Mouse (Mus musculus) ES-E14 (cell line): ENCODE measurements around the gene Unk. TPM values are rescaled to one million over a fixed set of nuclear protein-coding genes. Genes with fewer than 3 reads are reported as not detected.
"Not testable (repeated sequence)": the region's sequence is repeated elsewhere in the genome, so short reads cannot be mapped to it uniquely, and the experiment has no call there.

Source experiments
- DNase-seq: peaks from one replicate; pipeline ENCODE4 v3.0.0-alpha.2; 2013; ENCODE audit warnings: low read depth, low spot score
- H3K27ac ChIP-seq: 2 replicates; pipeline ENCODE4 v1.5.1; 2012; ENCODE audit warnings: low read depth, mild to moderate bottlenecking, low read length, moderate library complexity, mixed read lengths; ENCODE audit not compliant: poor library complexity, insufficient read depth, severe bottlenecking
- H3K36me3 ChIP-seq: 2 replicates; pipeline ENCODE4 v1.6.1; 2012; ENCODE audit warnings: mild to moderate bottlenecking, low read length, moderate library complexity, mixed read lengths; ENCODE audit not compliant: control insufficient read depth, poor library complexity, insufficient read depth, severe bottlenecking
- H3K4me1 ChIP-seq, 2 experiments: fragments of 150-350 bp in 1 of 2; sonication (generic) in 1 of 2; 2 replicates each; pipeline ENCODE4 v1.6.1; 2012; ENCODE audit warnings: low read length in 2 of 2, mild to moderate bottlenecking in 1 of 2, mixed read lengths in 1 of 2; ENCODE audit not compliant: control insufficient read depth in 2 of 2, insufficient read depth in 2 of 2, poor library complexity in 1 of 2
- H3K4me3 ChIP-seq, 2 experiments: fragments of 150-350 bp in 1 of 2; sonication (generic) in 1 of 2; 2 replicates each; pipeline ENCODE4 v1.5.1; 2012; ENCODE audit warnings: low read length in 2 of 2, low read depth in 1 of 2, mild to moderate bottlenecking in 1 of 2, mixed read lengths in 1 of 2; ENCODE audit not compliant: insufficient read depth in 1 of 2, poor library complexity in 1 of 2, severe bottlenecking in 1 of 2
- H3K9ac ChIP-seq: 2 replicates; pipeline ENCODE4 v1.6.1; 2012; ENCODE audit warnings: low read depth, mild to moderate bottlenecking, low read length, mixed read lengths; ENCODE audit not compliant: poor library complexity, insufficient read depth, severe bottlenecking
- H3K9me3 ChIP-seq: fragments of 150-350 bp; sonication (generic); 2 replicates; pipeline ENCODE4 v1.6.1; 2012; ENCODE audit warnings: low read depth, mild to moderate bottlenecking, low read length; ENCODE audit not compliant: control insufficient read depth, insufficient read depth
- CHD2 ChIP-seq: IDR thresholded peaks from 2 replicates; pipeline ENCODE4 v1.6.1; 2014; ENCODE audit warnings: mild to moderate bottlenecking, low read depth, low read length, inconsistent platforms
- HCFC1 ChIP-seq: IDR thresholded peaks from 2 replicates; pipeline ENCODE4 v1.6.1; 2012; ENCODE audit warnings: low read length, inconsistent platforms, borderline replicate concordance; ENCODE audit not compliant: insufficient read depth
- MAFK ChIP-seq: IDR thresholded peaks from 2 replicates; pipeline ENCODE4 v1.6.1; 2014; ENCODE audit warnings: mild to moderate bottlenecking, low read depth, low read length, inconsistent platforms; ENCODE audit not compliant: insufficient read depth
- ZC3H11A ChIP-seq: IDR thresholded peaks from 2 replicates; pipeline ENCODE4 v1.6.1; 2012; ENCODE audit warnings: low read depth, mild to moderate bottlenecking, inconsistent platforms, low read length, borderline replicate concordance
- ZNF384 ChIP-seq: IDR thresholded peaks from 2 replicates; pipeline ENCODE4 v1.6.1; 2012; ENCODE audit warnings: low read depth, low read length, inconsistent platforms
- in situ Hi-C, 2 experiments: fragments of 600-800 bp; cut with MboI; formaldehyde crosslinking; loops; one replicate each; pipeline ENCODE4 v1.15.1; 2025; ENCODE audit warnings: low sequenced_read_pairs in 2 of 2, inconsistent platforms in 1 of 2; ENCODE audit not compliant: unreplicated experiment in 2 of 2
- total RNA-seq: library from RNA; depleted of rRNA; stranded (reverse); fragments of 300-350 nt; gene quantifications from 2 replicates; pipeline ENCODE4 v1.2.3, GENCODE M21; 2012

Gene Unk
- total RNA-seq, 1 experiment, result 32.5 TPM

GRCm38 (mm10) chr11:116011529-116012261, 18.4 kb upstream of the Unk start:
- Histone ChIP-seq H3K4me3 (peak overlapping the region; percentile 78 to 96), H3K4me1 (peaks cover 2 to 17% of the 10 kb centered on the region in 2 experiments; a peak in 2 of 4 replicates), H3K36me3 (peaks cover 35% of the 10 kb centered on the region), H3K27ac (no peak overlapping the region), H3K9me3 (no peaks in the 10 kb centered on the region), H3K9ac (peak overlapping the region; percentile 92)
- no peak for TF ChIP-seq ZNF384
- TF ChIP-seq HCFC1, result no peak
- TF ChIP-seq CHD2, result no peak
- TF ChIP-seq ZC3H11A, result no peak
- TF ChIP-seq MAFK, result no peak
- DNase-seq, result no peak
- in situ Hi-C loops, result no loop called here

- peak within 1 kb of the TSS; percentile 92 for H3K9ac ChIP-seq
- TF ChIP-seq ZC3H11A, result no peak
- no peak for TF ChIP-seq CHD2
- no peak for TF ChIP-seq HCFC1
- no peak for TF ChIP-seq MAFK
- no peak for TF ChIP-seq ZNF384
- H3K4me3 ChIP-seq, result peak within 1 kb of the TSS; percentile 78 to 96
- peaks cover 2 to 13% of the 10 kb centered on the region in 2 experiments; a peak in 2 of 4 replicates for H3K4me1 ChIP-seq
- in situ Hi-C loops, result no loop called here
- peak within 1 kb of the TSS; percentile 61; the same call in 1 of the 2 replicates for H3K27ac ChIP-seq
- DNase-seq, result peak; percentile 91
- peaks cover 31% of the 10 kb centered on the region for H3K36me3 ChIP-seq
- H3K9me3 ChIP-seq, result no peaks in the 10 kb centered on the region
Measured at GRCm38 (mm10) chr11:116012262-116012947, 17.7 kb upstream of the Unk start, which contains the start of gene Galk1. TSS of gene Galk1 (minus strand) at chr11:116012719.

GRCm38 (mm10) chr11:116014821-116015220, 15.3 kb upstream of the Unk start:
- DNase-seq, result no peak
- H3K27ac ChIP-seq, result no peak overlapping the region
- H3K9me3 ChIP-seq, result no peaks in the 10 kb centered on the region
- H3K4me3 ChIP-seq, result no peak overlapping the region
- no peak overlapping the region for H3K9ac ChIP-seq
- in situ Hi-C loops, result no loop called here
- TF ChIP-seq ZNF384 (no peak), CHD2 (no peak), MAFK (no peak), ZC3H11A (no peak), HCFC1 (no peak)
- peaks cover 2 to 13% of the 10 kb centered on the region in 2 experiments; a peak in 2 of 4 replicates for H3K4me1 ChIP-seq
- peaks cover 10% of the 10 kb centered on the region for H3K36me3 ChIP-seq

GRCm38 (mm10) chr11:116018106-116018505, 12.0 kb upstream of the Unk start:
- H3K9ac ChIP-seq, result peak overlapping the region; percentile 21; the same call in 1 of the 2 replicates
- peak overlapping the region; percentile 33 to 54 for H3K4me3 ChIP-seq
- peak; percentile 81 for DNase-seq

GRCm38 (mm10) chr11:116018867-116019266, 11.3 kb upstream of the Unk start:
- DNase-seq, in situ Hi-C loops, H3K4me1 ChIP-seq, H3K9me3 ChIP-seq, H3K36me3 ChIP-seq, H3K4me3 ChIP-seq, H3K27ac ChIP-seq, H3K9ac ChIP-seq: not testable (repeated sequence)

More at GRCm38 (mm10) chr11:116018106-116018505, 12.0 kb upstream of the Unk start:
- Histone ChIP-seq H3K4me1 (peaks cover 0 to 1% of the 10 kb centered on the region in 2 experiments; a peak in 2 of 4 replicates), H3K36me3 (peaks cover 3% of the 10 kb centered on the region; the same call in 1 of the 2 replicates), H3K9me3 (no peaks in the 10 kb centered on the region), H3K27ac (no peak overlapping the region)
- in situ Hi-C loops, result no loop called here
- TF ChIP-seq HCFC1 (no peak), ZC3H11A (no peak), MAFK (no peak), CHD2 (no peak), ZNF384 (no peak)
